ENCODE assay signal across 7 mouse cellular contexts in genomic region chr17:34618999-34619398, GRCm38 (mm10). TPM values are rescaled to one million over a fixed set of nuclear protein-coding genes. Genes with fewer than 3 reads are reported as not detected.
DNase-seq lines count a peak whose midpoint lies in the region; ATAC-seq and TF ChIP-seq lines count a peak whose summit lies in the region.

No protein-coding gene starts in this region.

- no peak overlapping the region for H3K4me3 ChIP-seq in liver, embryonic 16.5 days (ENCODE audit: low read depth, low read length)
- H3K4me3 ChIP-seq in spleen, adult 2 months (ENCODE audit: extremely low read depth, insufficient read depth, insufficient read length): no peak overlapping the region

- no peaks in the 10 kb centered on the region for H3K9me3 ChIP-seq in liver, embryonic 16.5 days (replicated peaks; ENCODE audit: control insufficient read depth, low read length)

- H3K27me3 ChIP-seq in liver, embryonic 16.5 days (ENCODE audit: control insufficient read depth, insufficient read depth, low read depth, low read length): no peaks in the 10 kb centered on the region
- H3K27me3 ChIP-seq in spleen, adult 2 months (ENCODE audit: control insufficient read depth, insufficient read depth, low read length): no peaks in the 10 kb centered on the region

- H3K4me2 ChIP-seq in liver, embryonic 16.5 days (ENCODE audit: low read depth, low read length): no peak overlapping the region

- 4% methylated on average over 6 of the region's 6 CpGs for WGBS in liver, embryonic 16.5 days (ENCODE audit: insufficient replicate concordance)
- WGBS in spleen, adult 2 months: 9% methylated on average over 6 of the region's 6 CpGs

- peak; percentile 49 for ATAC-seq in liver, embryonic 16.5 days (ENCODE audit: low read depth)

- peaks cover 2% of the 10 kb centered on the region; the same call in 1 of the 2 replicates for H3K36me3 ChIP-seq in liver, embryonic 16.5 days (ENCODE audit: control insufficient read depth, insufficient read depth)
- H3K36me3 ChIP-seq in spleen, adult 2 months (ENCODE audit: control insufficient read depth, insufficient read depth, low read length): peaks cover 5% of the 10 kb centered on the region; the same call in 1 of the 2 replicates

- H3K27ac ChIP-seq in liver, embryonic 16.5 days (ENCODE audit: low read length): no peak overlapping the region
- no peak overlapping the region for H3K27ac ChIP-seq in spleen, adult 2 months (ENCODE audit: insufficient read depth, low read length)

- H3K4me1 ChIP-seq in liver, embryonic 16.5 days (ENCODE audit: control insufficient read depth, low read depth, low read length): peaks cover 9% of the 10 kb centered on the region; the same call in 1 of the 2 replicates
- no peaks in the 10 kb centered on the region for H3K4me1 ChIP-seq in spleen, adult 2 months (ENCODE audit: control insufficient read depth, insufficient read depth, insufficient read length)

- TF ChIP-seq CTCF in spleen, adult 2 months (IDR thresholded peaks at IDR 0.05; ENCODE audit: extremely low read depth, insufficient read depth, insufficient read length, insufficient replicate concordance): peak; percentile 69; the same call in 1 of the 2 replicates

- peak; percentile 57 to 71 for DNase-seq in layer of hippocampus, postnatal 10 days (ENCODE audit: low spot score in 2 of 2)
- no peak for DNase-seq in layer of hippocampus, adult 9-11 months
- DNase-seq in MEL-GATA-1-ER (ENCODE audit: extremely low read depth, low read depth): peak; percentile 66
- DNase-seq in cerebellum, adult 18-20 months: peak; percentile 73 to 76
- DNase-seq in heart, postnatal 4 days: peak; percentile 74
- DNase-seq in spleen, adult 2 months (ENCODE audit: low read depth in 1 of 2, low spot score in 2 of 2): peak; percentile 61 to 81

- no peak overlapping the region for H3K9ac ChIP-seq in liver, embryonic 16.5 days (ENCODE audit: low read depth, low read length)

- TF ChIP-seq POLR2A in spleen, adult 2 months (IDR thresholded peaks at IDR 0.05; ENCODE audit: low read depth, low read length): no peak

RNA-seq across cellular contexts. Expression of gene Egfl8, which starts 3.2 kb away (rescaled TPM):
- 1 to 10 TPM; 6.0 to 7.0 TPM for total RNA-seq in layer of hippocampus, postnatal 10 days (2021)
- total RNA-seq in heart, postnatal 4 days (2021): 1 to 10 TPM; 2.5 to 3.4 TPM
- 0.33 and 0.51 TPM in 2 replicates for polyA plus RNA-seq in liver, embryonic 16.5 days (2015; fragmentation: Nextera tagmentation; extraction: Ambion mirVana)
- polyA plus RNA-seq in spleen, adult 2 months (2012; rRNA removed): 3.2 and 3.9 TPM in 2 replicates

RNA-seq across cellular contexts. Expression of gene Ppt2, which starts 9.3 kb away (rescaled TPM):
- total RNA-seq in layer of hippocampus, postnatal 10 days (2021): 10 to 100 TPM; 32.9 to 34.1 TPM
- total RNA-seq in heart, postnatal 4 days (2021): 10 to 100 TPM; 37.8 to 41.8 TPM
- 11.4 and 13.8 TPM in 2 replicates for polyA plus RNA-seq in liver, embryonic 16.5 days (2015; fragmentation: Nextera tagmentation; extraction: Ambion mirVana)
- polyA plus RNA-seq in spleen, adult 2 months (2012; rRNA removed): 31.7 and 36.3 TPM in 2 replicates

RNA-seq across cellular contexts. Expression of gene Prrt1, which starts 10.3 kb away (rescaled TPM):
- 100 to 1,000 TPM; 231 to 238 TPM for total RNA-seq in layer of hippocampus, postnatal 10 days (2021)
- under 1 TPM; 0.52 to 0.91 TPM for total RNA-seq in heart, postnatal 4 days (2021)
- polyA plus RNA-seq in liver, embryonic 16.5 days (2015; fragmentation: Nextera tagmentation; extraction: Ambion mirVana): not detected in 2 replicates
- 9.5 and 9.9 TPM in 2 replicates for polyA plus RNA-seq in spleen, adult 2 months (2012; rRNA removed)

RNA-seq across cellular contexts. Expression of gene Agpat1, which starts 14.9 kb away (rescaled TPM):
- 100 to 1,000 TPM; 164 to 172 TPM for total RNA-seq in layer of hippocampus, postnatal 10 days (2021)
- 10 to 100 TPM; 59.3 to 62.4 TPM for total RNA-seq in heart, postnatal 4 days (2021)
- polyA plus RNA-seq in liver, embryonic 16.5 days (2015; fragmentation: Nextera tagmentation; extraction: Ambion mirVana): 18.4 and 21.3 TPM in 2 replicates
- 156 and 187 TPM in 2 replicates for polyA plus RNA-seq in spleen, adult 2 months (2012; rRNA removed)

RNA-seq across cellular contexts. Expression of gene Rnf5, which starts 15.5 kb away (rescaled TPM):
- total RNA-seq in layer of hippocampus, postnatal 10 days (2021): 100 to 1,000 TPM in 1 of 2 experiments, 10 to 100 TPM in 1; 96.4 to 102 TPM
- 10 to 100 TPM; 40.6 to 40.8 TPM for total RNA-seq in heart, postnatal 4 days (2021)
- polyA plus RNA-seq in liver, embryonic 16.5 days (2015; fragmentation: Nextera tagmentation; extraction: Ambion mirVana): 90.3 and 92.4 TPM in 2 replicates
- polyA plus RNA-seq in spleen, adult 2 months (2012; rRNA removed): 54.1 and 61.8 TPM in 2 replicates

Comparison
In these comparisons a context has a peak if more than half of its experiments do, and no peak if none do; other contexts are left out.
1. RNA of gene Prrt1, which starts 10.3 kb away (total RNA-seq): 231 to 238 TPM in layer of hippocampus, postnatal 10 days; 0.52 to 0.91 TPM in heart, postnatal 4 days; every median in the first group is over 100 times any median in the second.